Mouse (Mus musculus) heart, postnatal 0 days (tissue): Measurements from ENCODE around the gene Dhdds. TPM values are rescaled to one million over a fixed set of nuclear protein-coding genes. Genes with fewer than 3 reads are reported as not detected.

ENCODE experiments used
- ATAC-seq: fragments of 200-750 bp; cut with Nextera tagmentation; 2 replicates; pipeline ENCODE4 v1.8.0; 2017; ENCODE audit warnings: low read depth, moderate number of reproducible peaks, moderate library complexity; ENCODE audit not compliant: insufficient read depth
- DNase-seq: peaks from one replicate; pipeline ENCODE4 v3.0.0-alpha.2; 2016; ENCODE audit warnings: low spot score
- H3K27ac ChIP-seq: fragments of 300-500 bp; sonication (generic); 2 replicates; pipeline ENCODE4 v1.5.1; 2014; ENCODE audit warnings: low read depth, mild to moderate bottlenecking
- H3K27me3 ChIP-seq: fragments of 300-500 bp; sonication (generic); 2 replicates; pipeline ENCODE4 v1.6.1; 2014; ENCODE audit warnings: low read length, mixed read lengths; ENCODE audit not compliant: control insufficient read depth, insufficient read depth
- H3K36me3 ChIP-seq: fragments of 300-500 bp; sonication (generic); replicated peaks from 2 replicates; pipeline ENCODE4 v1.6.1; 2014; ENCODE audit warnings: low read length, mixed read lengths; ENCODE audit not compliant: control insufficient read depth, insufficient read depth
- H3K4me1 ChIP-seq: fragments of 300-500 bp; sonication (generic); 2 replicates; pipeline ENCODE4 v1.6.1; 2014; ENCODE audit warnings: antibody characterized with exemption; ENCODE audit not compliant: control insufficient read depth, insufficient read depth
- H3K4me2 ChIP-seq: fragments of 300-500 bp; sonication (generic); 2 replicates; pipeline ENCODE4 v1.6.1; 2014; ENCODE audit warnings: low read depth, mild to moderate bottlenecking, low read length, moderate library complexity
- H3K4me3 ChIP-seq: fragments of 300-500 bp; sonication (generic); 2 replicates; pipeline ENCODE4 v1.5.1; 2014; ENCODE audit warnings: low read depth, low read length
- H3K9ac ChIP-seq: fragments of 300-500 bp; sonication (generic); replicated peaks from 2 replicates; pipeline ENCODE4 v1.6.1; 2014; ENCODE audit warnings: low read depth, low read length, mixed read lengths
- H3K9me3 ChIP-seq: fragments of 300-500 bp; sonication (generic); replicated peaks from 2 replicates; pipeline ENCODE4 v1.6.1; 2016; ENCODE audit warnings: low read length; ENCODE audit not compliant: control insufficient read depth
- CTCF ChIP-seq: IDR thresholded peaks from 2 replicates; pipeline ENCODE4 v1.5.1; 2016; ENCODE audit warnings: antibody characterized with exemption, control low read depth, low read depth
- EP300 ChIP-seq: IDR thresholded peaks from 2 replicates; pipeline ENCODE4 v1.6.1; 2016; ENCODE audit warnings: antibody characterized with exemption, low read depth
- WGBS: fragments of 180-500 bp; shearing (Covaris S2); extraction: QIAGEN DNeasy Blood & Tissue Kit; methylation state at CpG from one replicate; pipeline ENCODE4 v1.1.7; 2014; 5-methylcytosine and 5-hydroxymethylcytosine counted together
- polyA plus RNA-seq: library from polyadenylated mRNA; unstranded; fragments of >200 nt; fragmentation: Nextera tagmentation; extraction: Ambion mirVana; gene quantifications from 2 replicates; pipeline ENCODE4 v1.2.1, GENCODE M21; 2015
- total RNA-seq: library from RNA; depleted of rRNA; stranded (reverse); fragments of >200 nt; gene quantifications from 2 replicates; pipeline ENCODE4 v1.2.3, GENCODE M21; 2014; ENCODE audit warnings: low replicate concordance

Gene Dhdds
- total and polyA plus RNA-seq, 2 experiments from 2014 or later = 25.8 to 38.4 TPM

GRCm38 (mm10) chr4:133941576-133941975 lies 59.1 kb downstream of the Dhdds start:
- no peak overlapping the region for H3K4me3 ChIP-seq
- no peak for TF ChIP-seq CTCF
- TF ChIP-seq EP300 = no peak
- no peaks in the 10 kb centered on the region for H3K4me1 ChIP-seq
- no peak overlapping the region for H3K27ac ChIP-seq
- no peaks in the 10 kb centered on the region for H3K36me3 ChIP-seq
- DNase-seq = no peak
- ATAC-seq = no peak
- WGBS = 24% methylated on average over 3 of the region's 3 CpGs
- H3K4me2 ChIP-seq = no peak overlapping the region
- no peak overlapping the region for H3K9ac ChIP-seq
- no peaks in the 10 kb centered on the region; the same call in 1 of the 2 replicates for H3K9me3 ChIP-seq
- no peaks in the 10 kb centered on the region for H3K27me3 ChIP-seq

GRCm38 (mm10) chr4:133940386-133941260 lies 60.1 kb downstream of the Dhdds start:
- ATAC-seq = no peak
- no peak overlapping the region for H3K9ac ChIP-seq
- DNase-seq = no peak
- H3K27me3 ChIP-seq = no peaks in the 10 kb centered on the region
- no peaks in the 10 kb centered on the region for H3K9me3 ChIP-seq
- no peak for TF ChIP-seq EP300
- no peak for TF ChIP-seq CTCF
- 80% methylated on average over 13 of the region's 13 CpGs for WGBS
- no peaks in the 10 kb centered on the region for H3K4me1 ChIP-seq
- H3K36me3 ChIP-seq = no peaks in the 10 kb centered on the region
- no peak overlapping the region for H3K27ac ChIP-seq
- no peak overlapping the region for H3K4me3 ChIP-seq
- no peak overlapping the region for H3K4me2 ChIP-seq

GRCm38 (mm10) chr4:133938077-133938476 lies 62.6 kb downstream of the Dhdds start:
- no peaks in the 10 kb centered on the region for H3K27me3 ChIP-seq
- 15% methylated on average over 2 of the region's 2 CpGs for WGBS
- H3K4me3 ChIP-seq = no peak overlapping the region
- H3K4me1 ChIP-seq = no peaks in the 10 kb centered on the region
- H3K36me3 ChIP-seq = no peaks in the 10 kb centered on the region
- TF ChIP-seq EP300 = no peak
- TF ChIP-seq CTCF = no peak
- H3K4me2 ChIP-seq = no peak overlapping the region
- DNase-seq (peak; percentile 60), ATAC-seq (peak; percentile 63; the same call in 1 of the 2 replicates)
- no peak overlapping the region for H3K27ac ChIP-seq
- H3K9ac ChIP-seq = no peak overlapping the region
- no peaks in the 10 kb centered on the region for H3K9me3 ChIP-seq

GRCm38 (mm10) chr4:133931785-133932184 lies 68.9 kb downstream of the Dhdds start:
- no peak for TF ChIP-seq CTCF
- no peak for TF ChIP-seq EP300
- Histone ChIP-seq H3K36me3 (no peaks in the 10 kb centered on the region), H3K27me3 (no peaks in the 10 kb centered on the region), H3K4me2 (no peak overlapping the region), H3K9me3 (no peaks in the 10 kb centered on the region), H3K4me3 (no peak overlapping the region), H3K4me1 (no peaks in the 10 kb centered on the region), H3K9ac (no peak overlapping the region), H3K27ac (no peak overlapping the region)
- DNase-seq = no peak
- 66% methylated on average over 3 of the region's 3 CpGs for WGBS
- ATAC-seq = no peak

- ATAC-seq = peak; percentile 30; the same call in 1 of the 2 replicates
- H3K4me3 ChIP-seq = no peak overlapping the region
These were observed 69.4 kb downstream of the Dhdds start for GRCm38 (mm10) chr4:133931349-133931748.

More at GRCm38 (mm10) chr4:133931349-133931748, 69.4 kb downstream of the Dhdds start:
- TF ChIP-seq EP300 = no peak
- TF ChIP-seq CTCF = peak; percentile 32; the same call in 1 of the 2 replicates
- H3K4me2 ChIP-seq = no peak overlapping the region
- WGBS = 16% methylated on average over 10 of the region's 10 CpGs
- no peaks in the 10 kb centered on the region for H3K27me3 ChIP-seq
- H3K9me3 ChIP-seq = no peaks in the 10 kb centered on the region
- H3K9ac ChIP-seq = no peak overlapping the region
- no peak for DNase-seq
- H3K27ac ChIP-seq = no peak overlapping the region
- no peaks in the 10 kb centered on the region for H3K4me1 ChIP-seq
- no peaks in the 10 kb centered on the region for H3K36me3 ChIP-seq
